Mouse (Mus musculus) stomach, embryonic 14.5 days (tissue): Measurements from ENCODE around the gene Xrcc1. TPM values are rescaled to one million over a fixed set of nuclear protein-coding genes. Genes with fewer than 3 reads are reported as not detected.

ENCODE experiments used
- ATAC-seq: fragments of 200-750 bp; cut with Nextera tagmentation; 2 replicates; pipeline ENCODE4 v1.8.0; 2017; ENCODE audit warnings: low read depth, moderate TSS enrichment; ENCODE audit not compliant: insufficient number of reproducible peaks, insufficient read depth, low FRiP score
- H3K27ac ChIP-seq: fragments of 300-500 bp; sonication (generic); 2 replicates; pipeline ENCODE4 v1.5.1; 2014; ENCODE audit warnings: mild to moderate bottlenecking, low read length, moderate library complexity, mixed read lengths
- H3K27me3 ChIP-seq: fragments of 300-500 bp; sonication (generic); 2 replicates; pipeline ENCODE4 v1.6.1; 2014; ENCODE audit warnings: low read length, control low read depth, mixed read lengths; ENCODE audit not compliant: control insufficient read depth, insufficient read depth
- H3K36me3 ChIP-seq: fragments of 300-500 bp; sonication (generic); 2 replicates; pipeline ENCODE4 v1.6.1; 2014; ENCODE audit warnings: mild to moderate bottlenecking, control low read depth, low read length, moderate library complexity, mixed read lengths; ENCODE audit not compliant: control insufficient read depth, insufficient read depth
- H3K4me1 ChIP-seq: fragments of 300-500 bp; sonication (generic); 2 replicates; pipeline ENCODE4 v1.6.1; 2014; ENCODE audit warnings: low read length, control low read depth, mixed read lengths; ENCODE audit not compliant: control insufficient read depth, insufficient read depth
- H3K4me2 ChIP-seq: fragments of 300-500 bp; sonication (generic); replicated peaks from 2 replicates; pipeline ENCODE4 v1.6.1; 2014; ENCODE audit warnings: low read depth, low read length, control low read depth
- H3K4me3 ChIP-seq: fragments of 300-500 bp; sonication (generic); 2 replicates; pipeline ENCODE4 v1.5.1; 2014; ENCODE audit warnings: low read depth, low read length, control low read depth
- H3K9ac ChIP-seq: fragments of 300-500 bp; sonication (generic); replicated peaks from 2 replicates; pipeline ENCODE4 v1.6.1; 2014; ENCODE audit warnings: low read depth, mild to moderate bottlenecking, control low read depth, low read length, moderate library complexity, mixed read lengths
- H3K9me3 ChIP-seq: fragments of 300-500 bp; sonication (generic); 2 replicates; pipeline ENCODE4 v1.6.1; 2016; ENCODE audit warnings: low read depth, low read length, control low read depth; ENCODE audit not compliant: control insufficient read depth
- WGBS: fragments of 180-500 bp; shearing (Covaris S2); extraction: QIAGEN DNeasy Blood & Tissue Kit; methylation state at CpG from one replicate; pipeline ENCODE4 v1.1.7; 2014; 5-methylcytosine and 5-hydroxymethylcytosine counted together
- polyA plus RNA-seq: library from polyadenylated mRNA; unstranded; fragments of >200 nt; fragmentation: Nextera tagmentation; extraction: Ambion mirVana; gene quantifications from 2 replicates; pipeline ENCODE4 v1.2.1, GENCODE M21; 2014

Xrcc1 gene
- polyA plus RNA-seq, 1 experiment from 2014 or later: 110 TPM

- Histone ChIP-seq H3K4me2 (peak overlapping the region; percentile 78), H3K27ac (no peak overlapping the region), H3K9me3 (no peaks in the 10 kb centered on the region), H3K36me3 (no peaks in the 10 kb centered on the region), H3K9ac (peak overlapping the region; percentile 54; the same call in 1 of the 2 replicates), H3K27me3 (no peaks in the 10 kb centered on the region), H3K4me3 (peak overlapping the region; percentile 62), H3K4me1 (peaks cover 7% of the 10 kb centered on the region; the same call in 1 of the 2 replicates)
- WGBS: 3% methylated on average over 39 of the region's 39 CpGs
- peak; percentile 90 for ATAC-seq
Measured at GRCm38 (mm10) chr7:24593621-24594308, 47.7 kb downstream of the Xrcc1 start.

- peak overlapping the region; percentile 62 for H3K4me3 ChIP-seq
- H3K4me2 ChIP-seq: peak overlapping the region; percentile 78
- peak overlapping the region; percentile 54; the same call in 1 of the 2 replicates for H3K9ac ChIP-seq
- no peak; the same call in 1 of the 2 replicates for ATAC-seq
- no peaks in the 10 kb centered on the region for H3K27me3 ChIP-seq
- H3K27ac ChIP-seq: no peak overlapping the region
- H3K36me3 ChIP-seq: no peaks in the 10 kb centered on the region
- WGBS: 3% methylated on average over 13 of the region's 13 CpGs
- peaks cover 7% of the 10 kb centered on the region; the same call in 1 of the 2 replicates for H3K4me1 ChIP-seq
- H3K9me3 ChIP-seq: no peaks in the 10 kb centered on the region
Measured at GRCm38 (mm10) chr7:24594309-24594803, 48.3 kb downstream of the Xrcc1 start.

- Histone ChIP-seq H3K27ac (no peak overlapping the region), H3K4me2 (no peak overlapping the region), H3K27me3 (no peaks in the 10 kb centered on the region), H3K4me1 (peaks cover 7% of the 10 kb centered on the region; the same call in 1 of the 2 replicates), H3K9ac (no peak overlapping the region), H3K9me3 (no peaks in the 10 kb centered on the region), H3K36me3 (no peaks in the 10 kb centered on the region), H3K4me3 (no peak overlapping the region)
- no peak for ATAC-seq
- 71% methylated on average over 2 of the region's 2 CpGs for WGBS
Measured at GRCm38 (mm10) chr7:24595464-24595863, 49.4 kb downstream of the Xrcc1 start.

GRCm38 (mm10) chr7:24598121-24598520 lies 52.0 kb downstream of the Xrcc1 start:
- no peak for ATAC-seq

GRCm38 (mm10) chr7:24599211-24600067 lies 53.4 kb downstream of the Xrcc1 start:
- H3K4me3 ChIP-seq: no peak overlapping the region
- peaks cover 7% of the 10 kb centered on the region; the same call in 1 of the 2 replicates for H3K4me1 ChIP-seq
- H3K27me3 ChIP-seq: no peaks in the 10 kb centered on the region
- no peak overlapping the region for H3K27ac ChIP-seq
- no peak overlapping the region for H3K9ac ChIP-seq
- ATAC-seq: no peak
- WGBS: 57% methylated on average over 15 of the region's 15 CpGs
- H3K4me2 ChIP-seq: no peak overlapping the region
- H3K36me3 ChIP-seq: no peaks in the 10 kb centered on the region
- no peaks in the 10 kb centered on the region for H3K9me3 ChIP-seq

More at GRCm38 (mm10) chr7:24598121-24598520, 52.0 kb downstream of the Xrcc1 start:
- H3K36me3 ChIP-seq: no peaks in the 10 kb centered on the region
- H3K27ac ChIP-seq: no peak overlapping the region
- no peak overlapping the region for H3K4me3 ChIP-seq
- WGBS: 68% methylated on average over 4 of the region's 4 CpGs
- no peak overlapping the region for H3K9ac ChIP-seq
- H3K4me2 ChIP-seq: no peak overlapping the region
- no peaks in the 10 kb centered on the region for H3K27me3 ChIP-seq
- H3K9me3 ChIP-seq: no peaks in the 10 kb centered on the region
- peaks cover 7% of the 10 kb centered on the region; the same call in 1 of the 2 replicates for H3K4me1 ChIP-seq

GRCm38 (mm10) chr7:24600941-24601597 lies 55.0 kb downstream of the Xrcc1 start:
- H3K9me3 ChIP-seq: no peaks in the 10 kb centered on the region
- ATAC-seq: peak; percentile 88; the same call in 1 of the 2 replicates
- peak overlapping the region; percentile 30 for H3K4me2 ChIP-seq
- H3K36me3 ChIP-seq: no peaks in the 10 kb centered on the region
- no peak overlapping the region for H3K27ac ChIP-seq
- no peak overlapping the region for H3K4me3 ChIP-seq
- H3K27me3 ChIP-seq: no peaks in the 10 kb centered on the region
- H3K4me1 ChIP-seq: no peaks in the 10 kb centered on the region
- WGBS: 6% methylated on average over 13 of the region's 13 CpGs
- H3K9ac ChIP-seq: no peak overlapping the region

- Histone ChIP-seq H3K9ac (no peak overlapping the region), H3K9me3 (no peaks in the 10 kb centered on the region), H3K27ac (no peak overlapping the region), H3K27me3 (0 out of 2 replicates have a peak, but pooled peaks cover 3% of the 10 kb centered on the region), H3K4me3 (no peak overlapping the region), H3K36me3 (no peaks in the 10 kb centered on the region), H3K4me1 (peaks cover 5% of the 10 kb centered on the region; the same call in 1 of the 2 replicates), H3K4me2 (no peak overlapping the region)
- WGBS: 82% methylated on average over 7 of the region's 7 CpGs
- ATAC-seq: no peak
Measured at GRCm38 (mm10) chr7:24605561-24605960, 59.5 kb downstream of the Xrcc1 start.

GRCm38 (mm10) chr7:24606046-24606445 lies 60.0 kb downstream of the Xrcc1 start:
- H3K4me3 ChIP-seq: no peak overlapping the region
- no peak overlapping the region for H3K9ac ChIP-seq
- H3K27me3 ChIP-seq: 0 out of 2 replicates have a peak, but pooled peaks cover 3% of the 10 kb centered on the region
- no peak overlapping the region for H3K4me2 ChIP-seq
- peaks cover 6% of the 10 kb centered on the region; the same call in 1 of the 2 replicates for H3K4me1 ChIP-seq
- no peaks in the 10 kb centered on the region for H3K9me3 ChIP-seq
- H3K36me3 ChIP-seq: no peaks in the 10 kb centered on the region
- no peak overlapping the region for H3K27ac ChIP-seq
- no peak for ATAC-seq
- WGBS: 82% methylated on average over 7 of the region's 7 CpGs
